Mouse (Mus musculus) hindbrain, embryonic 13.5 days (tissue): ENCODE data around the gene H2al1c. TPM values are rescaled to one million over a fixed set of nuclear protein-coding genes. Genes with fewer than 3 reads are reported as not detected.
"Not testable (repeated sequence)": the region's sequence is repeated elsewhere in the genome, so short reads cannot be mapped to it uniquely, and the experiment has no call there.

Source experiments
- ATAC-seq: fragments of 200-750 bp; cut with Nextera tagmentation; 2 replicates; pipeline ENCODE4 v1.8.0; 2017; ENCODE audit warnings: moderate TSS enrichment; ENCODE audit not compliant: low FRiP score
- H3K27ac ChIP-seq: fragments of 300-500 bp; sonication (generic); 2 replicates; pipeline ENCODE4 v1.5.1; 2015; ENCODE audit warnings: inconsistent platforms, mild to moderate bottlenecking, moderate library complexity
- H3K27me3 ChIP-seq: fragments of 300-500 bp; sonication (generic); 2 replicates; pipeline ENCODE4 v1.6.1; 2015; ENCODE audit warnings: mild to moderate bottlenecking, inconsistent platforms
- H3K36me3 ChIP-seq: fragments of 300-500 bp; sonication (generic); 2 replicates; pipeline ENCODE4 v1.6.1; 2015; ENCODE audit warnings: mild to moderate bottlenecking, inconsistent platforms
- H3K4me1 ChIP-seq: fragments of 300-500 bp; sonication (generic); replicated peaks from 2 replicates; pipeline ENCODE4 v1.6.1; 2015; ENCODE audit warnings: inconsistent platforms
- H3K4me2 ChIP-seq: fragments of 300-500 bp; sonication (generic); 2 replicates; pipeline ENCODE4 v1.6.1; 2015; ENCODE audit warnings: inconsistent platforms, mild to moderate bottlenecking, moderate library complexity
- H3K4me3 ChIP-seq: fragments of 300-500 bp; sonication (generic); 2 replicates; pipeline ENCODE4 v1.5.1; 2015; ENCODE audit warnings: mild to moderate bottlenecking, inconsistent platforms
- H3K9ac ChIP-seq: fragments of 300-500 bp; sonication (generic); 2 replicates; pipeline ENCODE4 v1.6.1; 2015; ENCODE audit warnings: mild to moderate bottlenecking, inconsistent platforms
- H3K9me3 ChIP-seq: fragments of 300-500 bp; sonication (generic); 2 replicates; pipeline ENCODE4 v1.6.1; 2016; ENCODE audit warnings: inconsistent platforms
- WGBS: fragments of 180-500 bp; shearing (Covaris S2); methylation state at CpG from one replicate; pipeline ENCODE4 v1.1.7; 2015; 5-methylcytosine and 5-hydroxymethylcytosine counted together
- polyA plus RNA-seq: library from polyadenylated mRNA; unstranded; fragments of >200 nt; fragmentation: Nextera tagmentation; extraction: Ambion mirVana; gene quantifications from 2 replicates; pipeline ENCODE4 v1.2.1, GENCODE M21; 2015

Gene H2al1c
- polyA plus RNA-seq, 1 experiment from 2014 or later: not detected

DNA sequence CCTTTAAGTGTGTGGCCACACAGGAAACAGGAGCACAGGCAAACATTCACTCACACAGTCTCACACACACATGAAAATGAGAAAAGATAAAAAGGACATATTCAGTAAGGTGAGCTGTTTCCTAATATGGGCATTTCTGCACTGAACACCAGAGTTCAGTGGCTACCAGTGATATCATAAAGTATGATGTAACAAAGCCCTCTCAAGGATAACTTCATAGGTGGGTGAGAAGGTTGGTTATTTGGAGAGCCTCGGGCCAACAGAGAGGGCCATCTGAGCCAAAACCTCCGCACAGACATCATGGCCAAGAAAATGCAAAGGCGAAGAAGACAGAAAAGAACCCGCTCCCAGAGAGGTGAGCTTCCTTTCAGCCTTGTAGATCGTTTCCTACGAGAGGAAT, 9.4 kb downstream of the H2al1c start, which contains the start of gene H2al1f:
Gene H2al1f, plus strand, starts transcription at position 301 of the 400 bp plus-strand sequence.
- WGBS: no CpG with 5 or more reads among the region's 6 CpGs
- H3K4me3 ChIP-seq, H3K9ac ChIP-seq, H3K27ac ChIP-seq, ATAC-seq, H3K4me2 ChIP-seq, H3K36me3 ChIP-seq, H3K27me3 ChIP-seq, H3K9me3 ChIP-seq, H3K4me1 ChIP-seq: not testable (repeated sequence)

DNA sequence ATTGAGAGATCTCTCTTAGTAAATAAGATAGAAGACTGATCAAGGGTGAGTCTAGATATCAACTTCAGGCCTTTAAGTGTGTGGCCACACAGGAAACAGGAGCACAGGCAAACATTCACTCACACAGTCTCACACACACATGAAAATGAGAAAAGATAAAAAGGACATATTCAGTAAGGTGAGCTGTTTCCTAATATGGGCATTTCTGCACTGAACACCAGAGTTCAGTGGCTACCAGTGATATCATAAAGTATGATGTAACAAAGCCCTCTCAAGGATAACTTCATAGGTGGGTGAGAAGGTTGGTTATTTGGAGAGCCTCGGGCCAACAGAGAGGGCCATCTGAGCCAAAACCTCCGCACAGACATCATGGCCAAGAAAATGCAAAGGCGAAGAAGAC, 12.5 kb downstream of the H2al1c start, which contains the start of gene H2al1g:
Gene H2al1g, plus strand, starts transcription at position 301 of the 400 bp plus-strand sequence.
- H3K4me1 ChIP-seq, H3K36me3 ChIP-seq: not testable (repeated sequence)

DNA sequence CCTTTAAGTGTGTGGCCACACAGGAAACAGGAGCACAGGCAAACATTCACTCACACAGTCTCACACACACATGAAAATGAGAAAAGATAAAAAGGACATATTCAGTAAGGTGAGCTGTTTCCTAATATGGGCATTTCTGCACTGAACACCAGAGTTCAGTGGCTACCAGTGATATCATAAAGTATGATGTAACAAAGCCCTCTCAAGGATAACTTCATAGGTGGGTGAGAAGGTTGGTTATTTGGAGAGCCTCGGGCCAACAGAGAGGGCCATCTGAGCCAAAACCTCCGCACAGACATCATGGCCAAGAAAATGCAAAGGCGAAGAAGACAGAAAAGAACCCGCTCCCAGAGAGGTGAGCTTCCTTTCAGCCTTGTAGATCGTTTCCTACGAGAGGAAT, 15.7 kb downstream of the H2al1c start, which contains the start of gene H2al1h:
Gene H2al1h, plus strand, starts transcription at position 301 of the 400 bp plus-strand sequence.
- not testable (repeated sequence) for H3K36me3 ChIP-seq, H3K9me3 ChIP-seq, H3K4me3 ChIP-seq, H3K27ac ChIP-seq, H3K27me3 ChIP-seq, H3K4me2 ChIP-seq, ATAC-seq, H3K9ac ChIP-seq, H3K4me1 ChIP-seq
- WGBS: no CpG with 5 or more reads among the region's 6 CpGs

More for the DNA sequence above, 12.5 kb downstream of the H2al1c start, which contains the start of gene H2al1g:
- H3K27me3 ChIP-seq, H3K27ac ChIP-seq, H3K4me3 ChIP-seq, H3K9me3 ChIP-seq, H3K9ac ChIP-seq, ATAC-seq, H3K4me2 ChIP-seq: not testable (repeated sequence)
- no CpG with 5 or more reads among the region's 3 CpGs for WGBS

DNA sequence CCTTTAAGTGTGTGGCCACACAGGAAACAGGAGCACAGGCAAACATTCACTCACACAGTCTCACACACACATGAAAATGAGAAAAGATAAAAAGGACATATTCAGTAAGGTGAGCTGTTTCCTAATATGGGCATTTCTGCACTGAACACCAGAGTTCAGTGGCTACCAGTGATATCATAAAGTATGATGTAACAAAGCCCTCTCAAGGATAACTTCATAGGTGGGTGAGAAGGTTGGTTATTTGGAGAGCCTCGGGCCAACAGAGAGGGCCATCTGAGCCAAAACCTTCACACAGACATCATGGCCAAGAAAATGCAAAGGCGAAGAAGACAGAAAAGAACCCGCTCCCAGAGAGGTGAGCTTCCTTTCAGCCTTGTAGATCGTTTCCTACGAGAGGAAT, 18.9 kb downstream of the H2al1c start, which contains the start of gene H2al1i:
Gene H2al1i, plus strand, starts transcription at position 301 of the 400 bp plus-strand sequence.
- H3K36me3 ChIP-seq, H3K27me3 ChIP-seq, H3K27ac ChIP-seq, H3K9ac ChIP-seq, H3K4me2 ChIP-seq, ATAC-seq, H3K4me1 ChIP-seq, H3K9me3 ChIP-seq, H3K4me3 ChIP-seq: not testable (repeated sequence)
- WGBS: 84% methylated on average over 2 of the region's 5 CpGs

GRCm38 (mm10) chrX:11327522-11327921, 22.1 kb downstream of the H2al1c start, which contains the start of gene H2al1j:
H2al1j (plus strand) TSS chrX:11327822.
- not testable (repeated sequence) for H3K4me3 ChIP-seq, ATAC-seq, H3K4me1 ChIP-seq, H3K36me3 ChIP-seq, H3K9me3 ChIP-seq, H3K4me2 ChIP-seq, H3K9ac ChIP-seq, H3K27ac ChIP-seq, H3K27me3 ChIP-seq
- WGBS: 87% methylated on average over 2 of the region's 2 CpGs

DNA sequence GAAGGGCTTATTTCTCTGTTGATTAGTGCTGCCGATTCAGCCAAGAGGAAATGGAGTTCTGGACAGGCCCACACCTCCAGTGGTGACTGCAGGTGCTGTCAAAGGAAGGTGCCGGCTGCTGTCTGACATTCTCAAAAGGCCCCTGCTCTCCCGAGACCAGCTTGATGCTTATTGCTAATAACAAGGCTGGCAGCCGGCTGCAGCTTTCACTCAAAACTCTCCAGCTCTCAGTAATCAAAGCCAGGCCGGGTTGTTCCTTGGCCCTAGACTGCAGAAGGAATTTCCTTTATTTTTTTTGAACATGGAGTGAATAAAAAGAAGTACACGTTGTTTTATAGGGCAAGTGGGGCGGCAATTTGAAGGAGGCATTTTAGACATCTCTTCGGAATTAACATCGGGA, 40.3 kb downstream of the H2al1c start:
- WGBS: 61% methylated on average over 9 of the region's 9 CpGs
- Histone ChIP-seq H3K27me3 (no peaks in the 10 kb centered on the region), H3K36me3 (no peaks in the 10 kb centered on the region), H3K4me1 (peaks cover 5% of the 10 kb centered on the region; the same call in 1 of the 2 replicates), H3K4me3 (no peak overlapping the region), H3K9ac (no peak overlapping the region), H3K4me2 (no peak overlapping the region), H3K9me3 (no peaks in the 10 kb centered on the region), H3K27ac (no peak overlapping the region)
- no peak for ATAC-seq

- Histone ChIP-seq H3K27ac (no peak overlapping the region), H3K9me3 (no peaks in the 10 kb centered on the region), H3K4me2 (no peak overlapping the region), H3K9ac (no peak overlapping the region), H3K36me3 (no peaks in the 10 kb centered on the region), H3K27me3 (no peaks in the 10 kb centered on the region), H3K4me3 (no peak overlapping the region), H3K4me1 (peaks cover 5% of the 10 kb centered on the region; the same call in 1 of the 2 replicates)
- WGBS: 93% methylated on average over 3 of the region's 3 CpGs
- no peak for ATAC-seq
Observed at GRCm38 (mm10) chrX:11346756-11347155, 41.3 kb downstream of the H2al1c start.

Other genes starting within 250 kb of the H2al1c start
- not detected in 2 replicates for gene H2al1a, start 6.4 kb upstream of the H2al1c start, polyA plus RNA-seq
- not detected in 2 replicates for gene H2al1b, start 3.2 kb upstream of the H2al1c start, polyA plus RNA-seq
- not detected in 2 replicates for gene H2al1d, start 3.2 kb downstream of the H2al1c start, polyA plus RNA-seq
- not detected in 2 replicates for gene H2al1e, start 6.3 kb downstream of the H2al1c start, polyA plus RNA-seq
- not detected in 2 replicates for gene H2al1f, start 9.5 kb downstream of the H2al1c start, polyA plus RNA-seq
- gene H2al1g, start 12.6 kb downstream of the H2al1c start, polyA plus RNA-seq: not detected in 2 replicates
- not detected in 2 replicates for gene H2al1h, start 15.8 kb downstream of the H2al1c start, polyA plus RNA-seq
- not detected in 2 replicates for gene H2al1i, start 19.0 kb downstream of the H2al1c start, polyA plus RNA-seq
- not detected in 2 replicates for gene H2al1j, start 22.2 kb downstream of the H2al1c start, polyA plus RNA-seq